Mouse (Mus musculus): Measurements from ENCODE around the gene Olfm1.

- TF ChIP-seq CTCF (IDR thresholded peaks at IDR 0.05; ENCODE audit: low read depth) (no peak), EP300 (IDR thresholded peaks at IDR 0.05; ENCODE audit: low read depth) (no peak)
Measured at GRCm38 (mm10) chr2:28160568-28160967, 32.2 kb upstream of the Olfm1 start.

All from heart, postnatal 0 days (tissue).